Mouse (Mus musculus): Measurements from ENCODE around the gene Ano10. TPM values are rescaled to one million over a fixed set of nuclear protein-coding genes. Genes with fewer than 3 reads are reported as not detected.
"Not testable (repeated sequence)": the region's sequence is repeated elsewhere in the genome, so short reads cannot be mapped to it uniquely, and the experiment has no call there.

The Ano10 gene
- polyA plus RNA-seq, 1 experiment from 2014 or later = 36.2 TPM

- H3K4me3 ChIP-seq (replicated peaks) = no peak overlapping the region
- no peaks in the 10 kb centered on the region for H3K27me3 ChIP-seq
- H3K9ac ChIP-seq = no peak overlapping the region
- no peak overlapping the region for H3K4me2 ChIP-seq
- 49% methylated on average over 9 of the region's 9 CpGs for WGBS
- ATAC-seq (replicated peaks; ENCODE audit: low FRiP score) = peak; percentile 83
- no peaks in the 10 kb centered on the region for H3K9me3 ChIP-seq (replicated peaks)
- peaks cover 32% of the 10 kb centered on the region for H3K4me1 ChIP-seq
- peaks cover 12% of the 10 kb centered on the region for H3K36me3 ChIP-seq
- H3K27ac ChIP-seq = peak overlapping the region; percentile 67
These were observed 120.6 kb downstream of the Ano10 start for GRCm38 (mm10) chr9:122173405-122174233.

GRCm38 (mm10) chr9:122172612-122173186 lies 121.5 kb downstream of the Ano10 start:
- 85% methylated on average over 11 of the region's 11 CpGs for WGBS
- Histone ChIP-seq H3K4me2 (no peak overlapping the region), H3K27ac (peak overlapping the region; percentile 67)

GRCm38 (mm10) chr9:122169901-122170300 lies 124.3 kb downstream of the Ano10 start:
- Histone ChIP-seq H3K9ac (no peak overlapping the region), H3K4me2 (no peak overlapping the region), H3K9me3 (replicated peaks) (no peaks in the 10 kb centered on the region), H3K4me1 (peaks cover 22% of the 10 kb centered on the region), H3K27me3 (no peaks in the 10 kb centered on the region), H3K36me3 (peaks cover 41% of the 10 kb centered on the region), H3K27ac (no peak overlapping the region), H3K4me3 (replicated peaks) (no peak overlapping the region)
- WGBS = 84% methylated on average over 6 of the region's 6 CpGs
- ATAC-seq (replicated peaks; ENCODE audit: low FRiP score) = no peak

More at GRCm38 (mm10) chr9:122172612-122173186, 121.5 kb downstream of the Ano10 start:
- H3K9ac ChIP-seq = no peak overlapping the region
- no peak overlapping the region for H3K4me3 ChIP-seq (replicated peaks)
- peaks cover 13% of the 10 kb centered on the region for H3K36me3 ChIP-seq
- H3K4me1 ChIP-seq = peaks cover 23% of the 10 kb centered on the region
- no peaks in the 10 kb centered on the region for H3K9me3 ChIP-seq (replicated peaks)
- ATAC-seq (replicated peaks; ENCODE audit: low FRiP score) = no peak
- no peaks in the 10 kb centered on the region for H3K27me3 ChIP-seq

DNA sequence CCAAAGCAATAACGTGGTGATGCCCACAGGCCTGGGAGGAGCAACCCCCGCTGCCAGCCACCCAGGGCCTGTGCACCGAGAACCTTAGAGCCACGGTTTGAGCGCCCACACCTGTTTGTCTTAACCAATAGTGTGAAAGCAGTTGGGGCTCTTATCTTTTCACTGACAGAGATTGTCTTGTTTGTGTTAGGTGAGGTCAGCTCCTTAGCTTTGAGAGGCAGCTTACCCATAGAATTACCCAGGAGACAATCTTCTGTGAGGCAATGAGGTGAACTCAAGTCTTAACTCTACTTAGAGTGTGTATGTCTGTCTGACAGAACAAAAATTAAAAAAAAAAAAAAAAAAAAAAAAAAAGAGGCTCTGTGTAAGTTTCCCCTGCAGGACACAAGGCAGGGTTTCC lies 126.5 kb downstream of the Ano10 start:
- 87% methylated on average over 5 of the region's 5 CpGs for WGBS
- not testable (repeated sequence) for H3K27me3 ChIP-seq; H3K4me2 ChIP-seq; ATAC-seq (replicated peaks; ENCODE audit: low FRiP score); H3K9me3 ChIP-seq (replicated peaks); H3K27ac ChIP-seq; H3K9ac ChIP-seq; H3K4me1 ChIP-seq; H3K4me3 ChIP-seq (replicated peaks)
- peaks cover 61% of the 10 kb centered on the region for H3K36me3 ChIP-seq

DNA sequence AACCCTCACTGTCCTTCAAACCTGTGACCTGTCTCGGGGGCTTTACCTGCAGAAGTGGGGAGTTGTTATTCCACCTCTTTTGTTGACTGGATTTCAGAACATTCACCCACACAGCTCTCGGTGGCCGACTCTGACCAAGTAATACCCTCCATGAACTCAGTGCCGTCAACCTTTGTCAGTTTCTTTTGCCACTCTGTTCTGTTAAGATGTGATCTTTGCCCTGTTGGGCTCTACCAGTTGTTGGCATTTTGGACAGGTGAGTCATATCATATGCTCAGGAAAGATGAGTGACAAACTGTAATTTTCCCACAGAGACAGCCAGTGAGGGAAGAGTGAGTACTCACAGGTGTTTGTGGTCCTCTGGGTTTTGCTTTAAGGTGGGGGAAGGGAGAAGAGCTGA lies 129.7 kb downstream of the Ano10 start:
- no peak for ATAC-seq (replicated peaks; ENCODE audit: low FRiP score)
- Histone ChIP-seq H3K9me3 (replicated peaks) (no peaks in the 10 kb centered on the region), H3K36me3 (peaks cover 64% of the 10 kb centered on the region), H3K9ac (no peak overlapping the region), H3K27ac (no peak overlapping the region), H3K4me1 (no peaks in the 10 kb centered on the region), H3K4me2 (no peak overlapping the region), H3K27me3 (no peaks in the 10 kb centered on the region), H3K4me3 (replicated peaks) (no peak overlapping the region)
- WGBS = 92% methylated on average over 4 of the region's 4 CpGs

- ATAC-seq (replicated peaks; ENCODE audit: low FRiP score) = no peak
- 0 out of 2 replicates have a peak, but pooled peaks cover 4% of the 10 kb centered on the region for H3K4me1 ChIP-seq
- no peak overlapping the region for H3K27ac ChIP-seq
- no peaks in the 10 kb centered on the region; the same call in 1 of the 2 replicates for H3K9me3 ChIP-seq (replicated peaks)
- H3K27me3 ChIP-seq = no peaks in the 10 kb centered on the region
- WGBS = 93% methylated on average over 14 of the region's 14 CpGs
- H3K4me3 ChIP-seq (replicated peaks) = no peak overlapping the region
- no peak overlapping the region for H3K4me2 ChIP-seq
- H3K9ac ChIP-seq = no peak overlapping the region
- peaks cover 59% of the 10 kb centered on the region for H3K36me3 ChIP-seq
These were observed 137.2 kb downstream of the Ano10 start for GRCm38 (mm10) chr9:122157079-122157441.

GRCm38 (mm10) chr9:122156389-122157078 lies 137.7 kb downstream of the Ano10 start:
- H3K27me3 ChIP-seq = no peaks in the 10 kb centered on the region
- H3K36me3 ChIP-seq = peaks cover 62% of the 10 kb centered on the region
- H3K9ac ChIP-seq = no peak overlapping the region
- WGBS = 84% methylated on average over 5 of the region's 5 CpGs
- H3K27ac ChIP-seq = no peak overlapping the region
- no peak overlapping the region for H3K4me3 ChIP-seq (replicated peaks)
- no peaks in the 10 kb centered on the region; the same call in 1 of the 2 replicates for H3K9me3 ChIP-seq (replicated peaks)
- H3K4me2 ChIP-seq = no peak overlapping the region
- 0 out of 2 replicates have a peak, but pooled peaks cover 4% of the 10 kb centered on the region for H3K4me1 ChIP-seq
- no peak for ATAC-seq (replicated peaks; ENCODE audit: low FRiP score)

DNA sequence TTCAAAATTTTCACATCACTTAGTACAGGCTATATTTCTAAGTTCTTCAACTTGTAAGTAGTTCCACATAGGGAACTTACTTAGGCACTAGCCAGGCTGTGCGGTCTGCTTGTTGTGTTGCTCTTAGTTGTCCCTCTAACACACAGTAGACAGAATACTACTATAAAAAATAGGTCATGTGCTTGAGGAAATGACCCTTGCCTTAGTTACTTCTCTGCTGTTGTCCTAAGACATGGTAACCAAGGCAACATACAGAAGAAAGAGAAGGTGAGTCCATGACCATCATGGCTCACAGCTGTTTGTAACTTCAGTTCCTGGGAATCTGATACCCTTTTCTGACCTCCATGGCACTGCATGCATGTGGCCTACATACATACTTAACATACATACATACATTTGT lies 139.0 kb downstream of the Ano10 start:
- ATAC-seq (replicated peaks; ENCODE audit: low FRiP score) = no peak
- Histone ChIP-seq H3K9me3 (replicated peaks) (no peaks in the 10 kb centered on the region; the same call in 1 of the 2 replicates), H3K4me1 (0 out of 2 replicates have a peak, but pooled peaks cover 4% of the 10 kb centered on the region), H3K27me3 (no peaks in the 10 kb centered on the region), H3K4me3 (replicated peaks) (no peak overlapping the region), H3K36me3 (peaks cover 53% of the 10 kb centered on the region), H3K9ac (no peak overlapping the region), H3K27ac (no peak overlapping the region), H3K4me2 (no peak overlapping the region)
- 87% methylated on average over 1 of the region's 1 CpGs for WGBS

DNA sequence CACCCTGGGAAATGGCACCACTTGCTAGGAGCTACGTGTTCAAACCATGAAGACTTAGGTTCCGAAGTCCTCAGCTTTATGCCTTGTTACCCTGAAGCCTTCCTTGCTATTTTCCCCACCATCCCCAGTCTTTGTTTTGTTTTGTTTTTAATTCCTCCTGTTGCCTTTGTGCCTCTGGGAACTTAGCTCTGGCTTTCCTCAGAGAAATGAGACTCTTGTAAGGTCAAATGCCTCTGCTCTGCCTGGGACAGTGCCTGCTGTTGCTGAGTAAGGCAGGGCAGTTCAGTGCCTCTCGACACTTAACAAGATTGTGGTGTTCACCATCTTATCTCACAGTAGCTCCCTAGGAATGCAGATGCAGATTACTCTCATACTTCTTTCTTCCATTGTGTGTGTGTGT lies 140.8 kb downstream of the Ano10 start:
- H3K9ac ChIP-seq = no peak overlapping the region
- H3K4me3 ChIP-seq (replicated peaks) = no peak overlapping the region
- no peak overlapping the region for H3K4me2 ChIP-seq
- H3K9me3 ChIP-seq (replicated peaks) = no peaks in the 10 kb centered on the region; the same call in 1 of the 2 replicates
- WGBS = 92% methylated on average over 3 of the region's 3 CpGs
- no peaks in the 10 kb centered on the region for H3K27me3 ChIP-seq
- ATAC-seq (replicated peaks; ENCODE audit: low FRiP score) = no peak
- 0 out of 2 replicates have a peak, but pooled peaks cover 5% of the 10 kb centered on the region for H3K4me1 ChIP-seq
- no peak overlapping the region for H3K27ac ChIP-seq
- peaks cover 41% of the 10 kb centered on the region for H3K36me3 ChIP-seq

- Histone ChIP-seq H3K36me3 (peaks cover 32% of the 10 kb centered on the region), H3K4me2 (no peak overlapping the region), H3K4me3 (replicated peaks) (no peak overlapping the region), H3K9ac (no peak overlapping the region), H3K9me3 (replicated peaks) (no peaks in the 10 kb centered on the region; the same call in 1 of the 2 replicates), H3K4me1 (0 out of 2 replicates have a peak, but pooled peaks cover 4% of the 10 kb centered on the region), H3K27ac (no peak overlapping the region), H3K27me3 (no peaks in the 10 kb centered on the region)
- 74% methylated on average over 1 of the region's 1 CpGs for WGBS
- no peak for ATAC-seq (replicated peaks; ENCODE audit: low FRiP score)
These were observed 141.7 kb downstream of the Ano10 start for GRCm38 (mm10) chr9:122152501-122152900.

DNA sequence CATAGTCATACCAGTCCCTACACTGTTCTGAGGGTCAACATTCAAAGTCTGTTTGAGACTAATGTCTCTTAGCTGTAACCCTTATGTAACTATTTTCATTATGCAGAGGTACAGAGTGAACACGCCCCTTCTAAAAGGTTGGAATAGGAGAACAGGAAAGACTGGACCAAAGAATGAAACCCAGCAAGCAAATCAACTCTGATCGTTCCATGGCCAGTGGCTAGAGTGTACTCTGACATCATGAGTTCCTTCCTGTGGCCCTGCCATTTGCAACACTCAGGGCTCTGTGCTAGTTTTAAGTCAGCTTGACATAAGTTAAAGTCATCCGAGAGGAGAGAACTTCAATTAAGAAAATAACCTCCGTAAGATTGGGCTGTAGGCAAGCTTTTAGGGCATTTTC lies 142.2 kb downstream of the Ano10 start:
- Histone ChIP-seq H3K4me1 (0 out of 2 replicates have a peak, but pooled peaks cover 4% of the 10 kb centered on the region), H3K9me3 (replicated peaks) (no peaks in the 10 kb centered on the region; the same call in 1 of the 2 replicates), H3K4me2 (no peak overlapping the region), H3K36me3 (peaks cover 27% of the 10 kb centered on the region), H3K27me3 (no peaks in the 10 kb centered on the region), H3K4me3 (replicated peaks) (no peak overlapping the region), H3K9ac (no peak overlapping the region), H3K27ac (no peak overlapping the region)
- 84% methylated on average over 4 of the region's 4 CpGs for WGBS
- ATAC-seq (replicated peaks; ENCODE audit: low FRiP score) = no peak
